Mouse (Mus musculus) ES-E14 (cell line): Measurements from ENCODE around the gene Tex261.

ENCODE experiments used
- CHD2 ChIP-seq: IDR thresholded peaks from 2 replicates; pipeline ENCODE4 v1.6.1; 2014; ENCODE audit warnings: mild to moderate bottlenecking, low read depth, low read length, inconsistent platforms
- HCFC1 ChIP-seq: IDR thresholded peaks from 2 replicates; pipeline ENCODE4 v1.6.1; 2012; ENCODE audit warnings: low read length, inconsistent platforms, borderline replicate concordance; ENCODE audit not compliant: insufficient read depth
- MAFK ChIP-seq: IDR thresholded peaks from 2 replicates; pipeline ENCODE4 v1.6.1; 2014; ENCODE audit warnings: mild to moderate bottlenecking, low read depth, low read length, inconsistent platforms; ENCODE audit not compliant: insufficient read depth
- ZC3H11A ChIP-seq: IDR thresholded peaks from 2 replicates; pipeline ENCODE4 v1.6.1; 2012; ENCODE audit warnings: low read depth, mild to moderate bottlenecking, inconsistent platforms, low read length, borderline replicate concordance
- ZNF384 ChIP-seq: IDR thresholded peaks from 2 replicates; pipeline ENCODE4 v1.6.1; 2012; ENCODE audit warnings: low read depth, low read length, inconsistent platforms

DNA sequence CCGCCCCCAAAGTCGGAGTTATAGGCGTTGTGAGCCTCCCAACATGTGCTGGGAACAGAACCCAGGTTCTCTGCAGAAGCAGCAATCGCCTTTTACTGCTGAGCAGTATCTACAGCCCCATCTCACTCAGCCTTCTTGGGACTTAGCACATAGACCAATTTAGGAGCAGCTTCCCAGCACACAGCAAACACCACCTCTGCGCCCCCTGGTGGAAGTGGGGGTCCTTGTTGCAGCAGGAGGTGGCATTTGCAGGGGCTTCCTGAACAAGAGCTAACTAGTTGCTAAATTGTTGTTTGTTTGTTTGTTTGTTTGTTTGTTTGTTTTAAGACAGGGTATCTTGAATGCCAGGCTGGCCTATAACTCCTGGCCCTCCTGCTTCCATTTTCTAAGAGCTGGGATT, 44.5 kb downstream of the Tex261 start:
- TF ChIP-seq HCFC1, result no peak
- no peak for TF ChIP-seq MAFK
- no peak for TF ChIP-seq ZC3H11A
- no peak for TF ChIP-seq ZNF384
- TF ChIP-seq CHD2, result no peak
